Mouse (Mus musculus) intestine, embryonic 16.5 days (tissue): ENCODE data around the gene Psmb8. TPM values are rescaled to one million over a fixed set of nuclear protein-coding genes. Genes with fewer than 3 reads are reported as not detected.

ENCODE experiments used
- ATAC-seq: fragments of 200-750 bp; cut with Nextera tagmentation; 2 replicates; pipeline ENCODE4 v1.8.0; 2017; ENCODE audit warnings: moderate TSS enrichment, moderate library complexity
- H3K27ac ChIP-seq: fragments of 300-500 bp; sonication (generic); 2 replicates; pipeline ENCODE4 v1.5.1; 2014; ENCODE audit warnings: mild to moderate bottlenecking, low read length
- H3K27me3 ChIP-seq: fragments of 300-500 bp; sonication (generic); replicated peaks from 2 replicates; pipeline ENCODE4 v1.6.1; 2014; ENCODE audit warnings: low read length, control low read depth, mixed read lengths; ENCODE audit not compliant: control insufficient read depth, insufficient read depth
- H3K36me3 ChIP-seq: fragments of 300-500 bp; sonication (generic); 2 replicates; pipeline ENCODE4 v1.6.1; 2014; ENCODE audit warnings: low read length, control low read depth; ENCODE audit not compliant: control insufficient read depth, insufficient read depth
- H3K4me1 ChIP-seq: fragments of 300-500 bp; sonication (generic); 2 replicates; pipeline ENCODE4 v1.6.1; 2014; ENCODE audit warnings: low read length, control low read depth, mixed read lengths; ENCODE audit not compliant: control insufficient read depth, insufficient read depth
- H3K4me2 ChIP-seq: fragments of 300-500 bp; sonication (generic); 2 replicates; pipeline ENCODE4 v1.6.1; 2014; ENCODE audit warnings: low read depth, low read length, control low read depth
- H3K4me3 ChIP-seq: fragments of 300-500 bp; sonication (generic); 2 replicates; pipeline ENCODE4 v1.5.1; 2014; ENCODE audit warnings: mild to moderate bottlenecking, low read length
- H3K9ac ChIP-seq: fragments of 300-500 bp; sonication (generic); 2 replicates; pipeline ENCODE4 v1.6.1; 2014; ENCODE audit warnings: low read depth, low read length
- H3K9me3 ChIP-seq: fragments of 300-500 bp; sonication (generic); 2 replicates; pipeline ENCODE4 v1.6.1; 2016; ENCODE audit warnings: low read length, control low read depth; ENCODE audit not compliant: control insufficient read depth
- WGBS: fragments of 180-500 bp; shearing (Covaris S2); extraction: QIAGEN DNeasy Blood & Tissue Kit; methylation state at CpG from one replicate; pipeline ENCODE4 v1.1.7; 2014; 5-methylcytosine and 5-hydroxymethylcytosine counted together
- polyA plus RNA-seq: library from polyadenylated mRNA; unstranded; fragments of >200 nt; fragmentation: Nextera tagmentation; extraction: Ambion mirVana; gene quantifications from 2 replicates; pipeline ENCODE4 v1.2.1, GENCODE M21; 2015

The Psmb8 gene
- polyA plus RNA-seq, 1 experiment from 2014 or later, result 20.7 TPM

- H3K4me1 ChIP-seq, result no peaks in the 10 kb centered on the region
- H3K9me3 ChIP-seq, result no peaks in the 10 kb centered on the region
- no peak overlapping the region for H3K4me3 ChIP-seq
- no peak overlapping the region for H3K9ac ChIP-seq
- no peaks in the 10 kb centered on the region; the same call in 1 of the 2 replicates for H3K27me3 ChIP-seq
- no peaks in the 10 kb centered on the region for H3K36me3 ChIP-seq
- ATAC-seq, result no peak
- H3K27ac ChIP-seq, result no peak overlapping the region
- H3K4me2 ChIP-seq, result no peak overlapping the region
- WGBS, result 47% methylated on average over 2 of the region's 2 CpGs
Observed at GRCm38 (mm10) chr17:34248764-34249163, 51.2 kb downstream of the Psmb8 start.

GRCm38 (mm10) chr17:34249361-34249760, 51.8 kb downstream of the Psmb8 start:
- Histone ChIP-seq H3K4me3 (no peak overlapping the region), H3K27me3 (no peaks in the 10 kb centered on the region; the same call in 1 of the 2 replicates), H3K4me1 (no peaks in the 10 kb centered on the region), H3K9ac (no peak overlapping the region), H3K36me3 (no peaks in the 10 kb centered on the region), H3K27ac (no peak overlapping the region), H3K4me2 (no peak overlapping the region), H3K9me3 (no peaks in the 10 kb centered on the region)
- no peak for ATAC-seq
- 36% methylated on average over 3 of the region's 3 CpGs for WGBS

GRCm38 (mm10) chr17:34249878-34250277, 52.4 kb downstream of the Psmb8 start:
- Histone ChIP-seq H3K4me1 (no peaks in the 10 kb centered on the region), H3K27ac (no peak overlapping the region), H3K27me3 (no peaks in the 10 kb centered on the region; the same call in 1 of the 2 replicates), H3K4me2 (no peak overlapping the region), H3K36me3 (no peaks in the 10 kb centered on the region), H3K4me3 (no peak overlapping the region), H3K9me3 (no peaks in the 10 kb centered on the region), H3K9ac (no peak overlapping the region)
- 14% methylated on average over 4 of the region's 4 CpGs for WGBS
- ATAC-seq, result no peak

Other genes starting within 250 kb of the Psmb8 start
- gene B3galt4, start 246.2 kb upstream of the Psmb8 start, polyA plus RNA-seq, result 12.6 and 15.5 TPM in 2 replicates
- 46.3 and 48.1 TPM in 2 replicates for gene Vps52, start 241.9 kb upstream of the Psmb8 start, polyA plus RNA-seq
- 1,753 and 1,902 TPM in 2 replicates for gene Rps18, start 241.7 kb upstream of the Psmb8 start, polyA plus RNA-seq
- 307 and 325 TPM in 2 replicates for gene H2-K1, start 197.4 kb upstream of the Psmb8 start, polyA plus RNA-seq
- 9.3 and 12.1 TPM in 2 replicates for gene Ring1, start 173.0 kb upstream of the Psmb8 start, polyA plus RNA-seq
- 66.0 and 66.7 TPM in 2 replicates for gene H2-Ke6, start 169.7 kb upstream of the Psmb8 start, polyA plus RNA-seq
- 171 and 176 TPM in 2 replicates for gene Slc39a7, start 166.0 kb upstream of the Psmb8 start, polyA plus RNA-seq
- 37.6 and 38.4 TPM in 2 replicates for gene Rxrb, start 165.9 kb upstream of the Psmb8 start, polyA plus RNA-seq
- 0.20 and 0.45 TPM in 2 replicates for gene Col11a2, start 158.3 kb upstream of the Psmb8 start, polyA plus RNA-seq
- 0.62 and 0.95 TPM in 2 replicates for gene H2-Oa, start 105.4 kb upstream of the Psmb8 start, polyA plus RNA-seq
- gene H2-DMa, start 78.2 kb upstream of the Psmb8 start, polyA plus RNA-seq, result 13.4 and 15.3 TPM in 2 replicates
- 72.3 and 73.0 TPM in 2 replicates for gene Brd2, start 75.1 kb upstream of the Psmb8 start, polyA plus RNA-seq
- gene H2-DMb2, start 54.4 kb upstream of the Psmb8 start, polyA plus RNA-seq, result 0.87 and 0.99 TPM in 2 replicates
- gene H2-DMb1, start 44.6 kb upstream of the Psmb8 start, polyA plus RNA-seq, result 3.0 and 3.6 TPM in 2 replicates
- 8.4 and 8.5 TPM in 2 replicates for gene Tap1, start 10.2 kb upstream of the Psmb8 start, polyA plus RNA-seq
- 13.4 and 15.3 TPM in 2 replicates for gene Psmb9, start 10.0 kb upstream of the Psmb8 start, polyA plus RNA-seq
- 7.2 and 9.1 TPM in 2 replicates for gene Tap2, start 5.8 kb downstream of the Psmb8 start, polyA plus RNA-seq
- 0.15 and 0.21 TPM in 2 replicates for gene H2-Ob, start 41.2 kb downstream of the Psmb8 start, polyA plus RNA-seq
- gene H2-Ab1, start 60.0 kb downstream of the Psmb8 start, polyA plus RNA-seq, result 28.5 and 30.9 TPM in 2 replicates
- gene H2-Aa, start 90.1 kb downstream of the Psmb8 start, polyA plus RNA-seq, result 15.7 and 17.5 TPM in 2 replicates
- gene H2-Eb1, start 108.1 kb downstream of the Psmb8 start, polyA plus RNA-seq, result 11.0 and 11.1 TPM in 2 replicates
- 0.05 TPM in 1 of 2 replicates, not detected in the other for gene H2-Eb2, start 127.9 kb downstream of the Psmb8 start, polyA plus RNA-seq
- 10.6 and 16.0 TPM in 2 replicates for gene Btnl2, start 157.1 kb downstream of the Psmb8 start, polyA plus RNA-seq
- gene Btnl1, start 179.4 kb downstream of the Psmb8 start, polyA plus RNA-seq, result 30.2 and 43.2 TPM in 2 replicates
- gene BC051142, start 201.1 kb downstream of the Psmb8 start, polyA plus RNA-seq, result 0.81 and 1.2 TPM in 2 replicates